Mouse (Mus musculus) bone marrow macrophage, adult 2 months (primary cell): ENCODE results near the gene Plin1.

Source experiments
- CTCF ChIP-seq: IDR thresholded peaks from 2 replicates; pipeline ENCODE4 v1.5.1; 2012; ENCODE audit warnings: low read depth, mild to moderate bottlenecking, low read length, moderate library complexity
- POLR2A ChIP-seq: IDR thresholded peaks from 2 replicates; pipeline ENCODE4 v1.6.1; 2012; ENCODE audit warnings: mild to moderate bottlenecking, low read depth, low read length, borderline replicate concordance

DNA sequence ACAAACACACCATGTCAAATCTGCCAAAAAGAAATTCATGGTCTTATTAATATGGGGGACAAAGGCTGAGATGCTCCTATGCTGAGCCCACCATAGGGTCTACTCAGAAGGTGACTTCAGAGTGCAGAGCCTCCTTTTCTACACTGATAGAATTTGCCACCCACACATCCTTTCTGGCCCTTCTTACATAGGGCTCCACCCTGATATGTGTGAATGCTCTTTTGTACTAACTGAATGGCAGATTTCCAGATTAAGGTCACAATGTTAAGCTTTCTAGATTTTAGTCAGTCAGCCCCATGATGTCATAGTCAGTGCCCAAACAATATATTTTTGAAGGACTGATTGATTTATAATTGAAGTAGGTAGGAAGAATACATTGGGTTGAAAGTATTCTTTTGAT is 27.1 kb upstream of the Plin1 start:
- TF ChIP-seq POLR2A, result no peak
- TF ChIP-seq CTCF, result no peak
